Mouse (Mus musculus) spleen, adult 2 months (tissue): ENCODE data around the gene Alg9.

Experiments used
- CTCF ChIP-seq: fragments of 200-500 bp; IDR thresholded peaks from 2 replicates; pipeline ENCODE4 v1.5.1; 2011; ENCODE audit warnings: mild to moderate bottlenecking, inconsistent platforms; ENCODE audit not compliant: insufficient read depth, insufficient read length, insufficient replicate concordance; ENCODE audit errors: extremely low read depth
- POLR2A ChIP-seq: fragments of 200-500 bp; IDR thresholded peaks from 2 replicates; pipeline ENCODE4 v1.6.1; 2011; ENCODE audit warnings: low read depth, low read length, inconsistent platforms

DNA sequence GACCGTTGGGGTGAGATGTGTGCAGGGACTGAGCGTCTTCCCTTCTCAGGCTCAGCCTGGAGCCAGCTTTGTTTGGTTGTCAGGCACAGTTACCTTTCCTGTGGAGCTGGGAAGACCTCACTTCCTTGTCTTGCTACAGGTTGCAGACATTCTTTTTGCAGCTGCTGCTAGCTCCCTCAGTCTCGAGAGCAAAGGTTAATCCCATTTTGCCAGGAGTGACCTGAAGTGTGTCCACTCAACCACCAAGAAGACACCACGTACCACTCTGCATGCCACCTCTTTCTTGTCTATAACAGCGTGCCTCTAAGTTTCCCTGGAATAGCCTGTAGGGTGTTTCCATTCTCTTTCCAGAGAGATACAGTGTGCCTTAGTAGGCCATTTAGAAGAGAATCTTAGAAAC lies 74.0 kb downstream of the Alg9 start:
- TF ChIP-seq CTCF (no peak), POLR2A (no peak)
